Mouse (Mus musculus) MEL (cell line): ENCODE measurements at regions not wholly inside any gene's neighbourhood (a gene's known extent, or its start where the extent isn't known, plus 50 kb on each side); places are given as distances from the start of the nearest gene placed in this dataset.

ENCODE experiments used
- CTCF ChIP-seq, 3 experiments: IDR thresholded peaks in 2 of 3; conservative IDR thresholded peaks in 1 of 3; 2 replicates each; pipeline ENCODE4 v1.5.1; 2011 to 2012; ENCODE audit warnings: low read length in 3 of 3, low read depth in 2 of 3, mild to moderate bottlenecking in 2 of 3, improper control_type of control experiment in 1 of 3, inconsistent platforms in 1 of 3, mixed read lengths in 1 of 3, moderate library complexity in 1 of 3; ENCODE audit not compliant: control insufficient read depth in 1 of 3, insufficient read depth in 1 of 3, poor library complexity in 1 of 3, severe bottlenecking in 1 of 3
- E2F4 ChIP-seq: IDR thresholded peaks from 2 replicates; pipeline ENCODE4 v1.6.1; 2011; ENCODE audit warnings: low read depth, low read length, improper control_type of control experiment, borderline replicate concordance
- ELF1 ChIP-seq: IDR thresholded peaks from 2 replicates; pipeline ENCODE4 v1.6.1; 2014; ENCODE audit warnings: low read depth, mild to moderate bottlenecking, inconsistent platforms, low read length, improper control_type of control experiment, moderate library complexity
- GABPA ChIP-seq: IDR thresholded peaks from 2 replicates; pipeline ENCODE4 v1.6.1; 2012; ENCODE audit warnings: low read depth, mild to moderate bottlenecking, inconsistent platforms, low read length, improper control_type of control experiment, moderate library complexity
- MEF2A ChIP-seq: IDR thresholded peaks from 2 replicates; pipeline ENCODE4 v1.6.1; 2014; ENCODE audit warnings: low read depth, mild to moderate bottlenecking, inconsistent platforms, low read length, improper control_type of control experiment; ENCODE audit not compliant: poor library complexity, insufficient replicate concordance, severe bottlenecking; ENCODE audit errors: extremely low read depth
- POLR2A ChIP-seq, 2 experiments: IDR thresholded peaks; 2 replicates each; pipeline ENCODE4 v1.6.1; 2011 to 2012; ENCODE audit warnings: low read length in 2 of 2, mild to moderate bottlenecking in 2 of 2, control low read depth in 1 of 2, improper control_type of control experiment in 1 of 2, low read depth in 1 of 2, moderate library complexity in 1 of 2; ENCODE audit not compliant: control insufficient read depth in 1 of 2, insufficient read depth in 1 of 2, poor library complexity in 1 of 2
- RCOR1 ChIP-seq: IDR thresholded peaks from 2 replicates; pipeline ENCODE4 v1.6.1; 2012; ENCODE audit warnings: low read depth, mild to moderate bottlenecking, inconsistent platforms, low read length, improper control_type of control experiment
- UBTF ChIP-seq: IDR thresholded peaks from 2 replicates; pipeline ENCODE4 v1.6.1; 2012; ENCODE audit warnings: low read depth, mild to moderate bottlenecking, inconsistent platforms, low read length, improper control_type of control experiment, moderate library complexity, borderline replicate concordance; ENCODE audit not compliant: insufficient read depth

GRCm38 (mm10) chr3:53763981-53764380 lies 80.9 kb upstream of the Gm10985 start:
- TF ChIP-seq GABPA: no peak
- TF ChIP-seq MEF2A: no peak
- no peak for TF ChIP-seq CTCF (IDR thresholded peaks at IDR 0.05 in 2 of 3, conservative IDR thresholded peaks at IDR 0.05 in 1 of 3; ENCODE audit: control insufficient read depth in 1 of 3, insufficient read depth in 1 of 3, low read depth in 2 of 3, low read length in 3 of 3, poor library complexity in 1 of 3, severe bottlenecking in 1 of 3)
- no peak for TF ChIP-seq POLR2A (IDR thresholded peaks at IDR 0.05; ENCODE audit: control insufficient read depth in 1 of 2, insufficient read depth in 1 of 2, low read depth in 1 of 2, low read length in 2 of 2, poor library complexity in 1 of 2)
- TF ChIP-seq E2F4: no peak
- no peak for TF ChIP-seq ELF1
- TF ChIP-seq UBTF: no peak
- TF ChIP-seq RCOR1: no peak
